Comparison of ENCODE assay signal across 9 mouse cellular contexts in genomic region chr1:72256381-72257256, GRCm38 (mm10). TPM values are rescaled to one million over a fixed set of nuclear protein-coding genes. Genes with fewer than 3 reads are reported as not detected.
DNase-seq lines count a peak whose midpoint lies in the region; ATAC-seq and TF ChIP-seq lines count a peak whose summit lies in the region.
"Had no signal": no experiment of that assay in that cellular context is flagged by ENCODE, and none has a peak within 500 bp of the region (broad histone marks: within the 10 kb centered on the region; RNA-seq: fewer than 3 reads in every experiment).

No protein-coding gene starts in this region.

- ATAC-seq in kidney, embryonic 15.5 days (replicated peaks; ENCODE audit: low FRiP score) = no peak
- no peak for ATAC-seq in kidney, embryonic 14.5 days (ENCODE audit: low FRiP score, low TSS enrichment)
- no peak for ATAC-seq in liver, embryonic 15.5 days (ENCODE audit: insufficient read depth)

- peak in 1 of 2 experiments; percentile 25 for DNase-seq in cerebellum, adult 2 months
- no peak for DNase-seq in cerebellum, adult 11 months
- peak; percentile 48 for DNase-seq in brain, embryonic 14.5 days (ENCODE audit: low read depth)
- no peak for DNase-seq in spleen, postnatal 14 days (ENCODE audit: low spot score in 2 of 2)
- DNase-seq in urinary bladder, postnatal 14 days (ENCODE audit: low spot score) = no peak
- DNase-seq: kidney, adult 11 months had no signal

- H3K9ac ChIP-seq in kidney, embryonic 15.5 days = no peak overlapping the region
- no peak overlapping the region for H3K9ac ChIP-seq in kidney, embryonic 14.5 days (ENCODE audit: low read depth, low read length)
- no peak overlapping the region for H3K9ac ChIP-seq in liver, embryonic 15.5 days

- no peak overlapping the region for H3K4me3 ChIP-seq in cerebellum, adult 2 months (replicated peaks; ENCODE audit: insufficient read depth, low read depth, low read length)
- no peak overlapping the region; the same call in 1 of the 2 replicates for H3K4me3 ChIP-seq in kidney, embryonic 15.5 days (replicated peaks)
- no peak overlapping the region for H3K4me3 ChIP-seq in kidney, embryonic 14.5 days (ENCODE audit: low read length)
- no peak overlapping the region for H3K4me3 ChIP-seq in liver, embryonic 15.5 days (replicated peaks)

- H3K9me3 ChIP-seq in kidney, embryonic 15.5 days (replicated peaks) = no peaks in the 10 kb centered on the region
- H3K9me3 ChIP-seq in kidney, embryonic 14.5 days (ENCODE audit: control insufficient read depth, low read length) = no peaks in the 10 kb centered on the region
- no peaks in the 10 kb centered on the region for H3K9me3 ChIP-seq in liver, embryonic 15.5 days (replicated peaks)

- peaks cover 11% of the 10 kb centered on the region for H3K4me1 ChIP-seq in cerebellum, adult 2 months (ENCODE audit: control insufficient read depth, insufficient read depth, low read length)
- peaks cover 22% of the 10 kb centered on the region for H3K4me1 ChIP-seq in kidney, embryonic 15.5 days
- peaks cover 6% of the 10 kb centered on the region for H3K4me1 ChIP-seq in kidney, embryonic 14.5 days (ENCODE audit: control insufficient read depth, insufficient read depth, low read length)
- peaks cover 32% of the 10 kb centered on the region for H3K4me1 ChIP-seq in liver, embryonic 15.5 days (replicated peaks)

- H3K36me3 ChIP-seq in kidney, embryonic 15.5 days = peaks cover 10% of the 10 kb centered on the region
- no peaks in the 10 kb centered on the region; the same call in 1 of the 2 replicates for H3K36me3 ChIP-seq in kidney, embryonic 14.5 days (ENCODE audit: control insufficient read depth, insufficient read depth, low read length)
- 0 out of 2 replicates have a peak, but pooled peaks cover 6% of the 10 kb centered on the region for H3K36me3 ChIP-seq in liver, embryonic 15.5 days (replicated peaks)

- WGBS in cerebellum, adult 2 months = 54% methylated on average over 9 of the region's 9 CpGs
- WGBS in kidney, embryonic 15.5 days = 85% methylated on average over 9 of the region's 9 CpGs
- WGBS in kidney, embryonic 14.5 days = 80% methylated on average over 9 of the region's 9 CpGs
- 73% methylated on average over 9 of the region's 9 CpGs for WGBS in liver, embryonic 15.5 days (ENCODE audit: insufficient replicate concordance)

- TF ChIP-seq POLR2A in cerebellum, adult 2 months (IDR thresholded peaks at IDR 0.05; ENCODE audit: borderline replicate concordance, insufficient read depth, low read length) = no peak
- TF ChIP-seq POLR2A in brain, embryonic 14.5 days (IDR thresholded peaks at IDR 0.05; ENCODE audit: borderline replicate concordance, extremely low read depth, insufficient read depth, insufficient read length, poor library complexity, severe bottlenecking) = no peak

- 0 out of 2 replicates have a peak overlapping the region, but pooled peaks have one; percentile 19 for H3K27ac ChIP-seq in cerebellum, adult 2 months (ENCODE audit: insufficient read depth, low read length)
- 0 out of 2 replicates have a peak overlapping the region, but pooled peaks have one; percentile 97 for H3K27ac ChIP-seq in kidney, embryonic 15.5 days
- no peak overlapping the region for H3K27ac ChIP-seq in kidney, embryonic 14.5 days (ENCODE audit: low read depth, low read length)
- no peak overlapping the region for H3K27ac ChIP-seq in liver, embryonic 15.5 days (replicated peaks)

- peak overlapping the region; percentile 70; the same call in 1 of the 2 replicates for H3K4me2 ChIP-seq in kidney, embryonic 15.5 days
- H3K4me2 ChIP-seq in kidney, embryonic 14.5 days (replicated peaks; ENCODE audit: low read depth, low read length) = no peak overlapping the region
- H3K4me2 ChIP-seq in liver, embryonic 15.5 days = peak overlapping the region; percentile 68; the same call in 1 of the 2 replicates

- no peak for TF ChIP-seq CTCF in cerebellum, adult 2 months (IDR thresholded peaks at IDR 0.05; ENCODE audit: borderline replicate concordance, insufficient read depth, low read depth, low read length)
- TF ChIP-seq CTCF in brain, embryonic 14.5 days (IDR thresholded peaks at IDR 0.05; ENCODE audit: borderline replicate concordance, extremely low read depth, insufficient read depth, insufficient read length) = no peak

- H3K27me3 ChIP-seq in cerebellum, adult 2 months (ENCODE audit: control insufficient read depth, insufficient read depth, low read length) = no peaks in the 10 kb centered on the region
- H3K27me3 ChIP-seq in kidney, embryonic 15.5 days = no peaks in the 10 kb centered on the region
- no peaks in the 10 kb centered on the region for H3K27me3 ChIP-seq in kidney, embryonic 14.5 days (ENCODE audit: control insufficient read depth, insufficient read depth, low read length)
- no peaks in the 10 kb centered on the region for H3K27me3 ChIP-seq in liver, embryonic 15.5 days

RNA-seq across cellular contexts. Expression of gene Pecr, which starts 27.5 kb away (rescaled TPM):
- polyA plus RNA-seq in cerebellum, adult 2 months (2012; rRNA removed) = 6.2 and 6.8 TPM in 2 replicates
- polyA plus RNA-seq in kidney, embryonic 15.5 days (2015; fragmentation: Nextera tagmentation; extraction: Ambion mirVana) = 53.8 and 54.9 TPM in 2 replicates
- polyA plus RNA-seq in kidney, embryonic 14.5 days (2014; fragmentation: Nextera tagmentation; extraction: Ambion mirVana) = 43.3 and 46.0 TPM in 2 replicates
- polyA plus RNA-seq in brain, embryonic 14.5 days (2012; rRNA removed) = 4.5 and 5.0 TPM in 2 replicates
- 66.1 and 71.5 TPM in 2 replicates for polyA plus RNA-seq in liver, embryonic 15.5 days (2015; fragmentation: Nextera tagmentation; extraction: Ambion mirVana)

RNA-seq across cellular contexts. Expression of gene Tmem169, which starts 27.6 kb away (rescaled TPM):
- polyA plus RNA-seq in cerebellum, adult 2 months (2012; rRNA removed) = 16.4 and 18.3 TPM in 2 replicates
- polyA plus RNA-seq in kidney, embryonic 15.5 days (2015; fragmentation: Nextera tagmentation; extraction: Ambion mirVana) = 4.8 and 5.0 TPM in 2 replicates
- 1.8 and 3.3 TPM in 2 replicates for polyA plus RNA-seq in kidney, embryonic 14.5 days (2014; fragmentation: Nextera tagmentation; extraction: Ambion mirVana)
- 21.4 and 27.8 TPM in 2 replicates for polyA plus RNA-seq in brain, embryonic 14.5 days (2012; rRNA removed)
- polyA plus RNA-seq in liver, embryonic 15.5 days (2015; fragmentation: Nextera tagmentation; extraction: Ambion mirVana) = 0.79 and 0.96 TPM in 2 replicates

RNA-seq across cellular contexts. Expression of gene Mreg, which starts 44.5 kb away (rescaled TPM):
- 22.7 and 25.8 TPM in 2 replicates for polyA plus RNA-seq in cerebellum, adult 2 months (2012; rRNA removed)
- 5.4 and 5.7 TPM in 2 replicates for polyA plus RNA-seq in kidney, embryonic 15.5 days (2015; fragmentation: Nextera tagmentation; extraction: Ambion mirVana)
- polyA plus RNA-seq in kidney, embryonic 14.5 days (2014; fragmentation: Nextera tagmentation; extraction: Ambion mirVana) = 5.1 and 6.2 TPM in 2 replicates
- 0.61 and 0.79 TPM in 2 replicates for polyA plus RNA-seq in brain, embryonic 14.5 days (2012; rRNA removed)
- polyA plus RNA-seq in liver, embryonic 15.5 days (2015; fragmentation: Nextera tagmentation; extraction: Ambion mirVana) = 7.6 and 8.1 TPM in 2 replicates

RNA-seq across cellular contexts. Expression of gene Xrcc5, which starts 50.6 kb away (rescaled TPM):
- 13.3 TPM in 2 replicates for polyA plus RNA-seq in cerebellum, adult 2 months (2012; rRNA removed)
- polyA plus RNA-seq in kidney, embryonic 15.5 days (2015; fragmentation: Nextera tagmentation; extraction: Ambion mirVana) = 54.5 and 59.4 TPM in 2 replicates
- polyA plus RNA-seq in kidney, embryonic 14.5 days (2014; fragmentation: Nextera tagmentation; extraction: Ambion mirVana) = 59.5 and 72.0 TPM in 2 replicates
- 11.0 and 11.4 TPM in 2 replicates for polyA plus RNA-seq in brain, embryonic 14.5 days (2012; rRNA removed)
- polyA plus RNA-seq in liver, embryonic 15.5 days (2015; fragmentation: Nextera tagmentation; extraction: Ambion mirVana) = 14.8 and 15.8 TPM in 2 replicates

Comparison
In these comparisons a context has a peak if more than half of its experiments do, and no peak if none do; other contexts are left out.
1. H3K27ac ChIP-seq: peak in cerebellum, adult 2 months (single experiment) and kidney, embryonic 15.5 days (single experiment); none in kidney, embryonic 14.5 days (single experiment) and liver, embryonic 15.5 days (single experiment).